Mouse (Mus musculus): ENCODE data around the gene Gm49396.

DNA sequence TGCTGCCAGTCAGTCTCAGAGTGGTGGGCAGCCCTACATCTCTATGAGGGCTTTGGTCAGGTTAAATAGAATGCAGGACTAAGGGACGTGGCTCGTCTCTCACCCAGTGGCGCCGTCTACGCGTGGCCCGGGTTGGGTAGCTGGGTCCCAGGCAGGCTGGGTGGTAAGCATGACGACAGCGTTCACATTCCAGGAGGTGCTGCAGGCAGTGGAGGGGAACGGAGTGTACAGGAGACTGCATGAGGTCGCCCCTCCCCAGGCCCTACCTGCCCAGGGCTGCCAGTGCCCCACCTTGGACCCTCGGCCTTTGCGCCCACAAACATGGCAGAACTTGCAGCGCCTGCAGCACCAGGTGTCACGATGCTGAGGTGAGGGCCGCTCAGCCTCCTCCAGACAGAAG is 18.4 kb downstream of the Gm49396 start:
- TF ChIP-seq POLR2A (IDR thresholded peaks at IDR 0.05; ENCODE audit: insufficient read depth, low read depth, low read length) (no peak), CTCF (IDR thresholded peaks at IDR 0.05) (no peak)
